Mouse (Mus musculus) G1E (cell line): ENCODE data around the gene Pik3ip1.

Source experiments
- CTCF ChIP-seq: IDR thresholded peaks from 2 replicates; pipeline ENCODE4 v1.5.1; 2012; ENCODE audit warnings: low read depth, low read length, inconsistent platforms, mixed read lengths
- GATA1 ChIP-seq: IDR thresholded peaks from 2 replicates; pipeline ENCODE4 v1.6.1; 2012; ENCODE audit warnings: borderline replicate concordance, low read length, inconsistent platforms, mixed read lengths
- POLR2AphosphoS5 ChIP-seq: IDR thresholded peaks from 2 replicates; pipeline ENCODE4 v1.6.1; 2012; ENCODE audit warnings: low read depth, low read length, inconsistent platforms; ENCODE audit not compliant: insufficient replicate concordance

DNA sequence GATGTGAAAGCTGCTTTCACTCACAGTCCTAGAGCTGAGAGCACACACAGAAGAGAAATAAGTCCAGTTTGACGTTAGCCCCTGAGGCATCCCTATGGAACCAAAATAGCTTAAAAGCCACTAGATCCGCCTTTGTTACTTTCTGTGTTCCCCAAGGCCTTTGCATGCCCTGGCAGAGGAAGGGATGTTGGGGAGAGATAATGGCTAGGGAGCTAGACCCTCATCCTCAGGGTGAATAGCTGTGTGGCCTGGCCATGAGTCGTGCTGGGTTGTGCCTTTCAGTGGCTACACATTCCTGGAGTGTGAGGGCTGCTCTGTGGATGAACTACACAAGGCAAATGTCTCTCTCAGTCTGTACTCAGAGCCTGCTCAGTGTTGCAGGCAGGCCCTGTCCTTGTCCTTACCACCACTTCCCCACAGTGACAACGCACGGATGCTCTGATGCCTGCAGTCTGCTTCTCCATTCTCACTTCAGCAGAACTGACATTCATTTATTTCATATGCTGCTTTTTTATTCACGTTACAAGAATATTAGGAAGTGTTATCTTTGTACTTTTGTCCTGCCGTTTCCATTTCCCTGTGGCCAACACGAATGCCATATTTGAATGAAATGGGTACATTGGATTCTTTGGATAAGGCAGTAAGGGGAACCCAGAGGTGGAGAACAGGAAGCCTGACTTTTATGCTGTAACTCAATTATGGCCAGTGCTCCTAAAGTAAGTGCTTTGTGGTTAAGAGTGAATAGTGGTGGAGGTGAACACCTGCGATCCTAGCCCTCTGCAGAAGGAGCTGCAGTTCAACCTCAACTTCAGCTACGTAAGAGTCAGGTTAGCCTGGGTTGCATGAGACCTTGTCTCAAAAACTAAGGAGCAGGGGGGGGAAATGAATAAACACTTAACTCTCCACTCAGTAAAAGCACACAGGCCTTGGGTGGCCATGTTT is 32.1 kb upstream of the Pik3ip1 start:
- no peak for TF ChIP-seq GATA1
- no peak for TF ChIP-seq CTCF
- TF ChIP-seq POLR2AphosphoS5: no peak
